Mouse (Mus musculus) E14TG2a.4 (cell line): ENCODE data around the gene Hgd.
"Not testable (repeated sequence)": the region's sequence is repeated elsewhere in the genome, so short reads cannot be mapped to it uniquely, and the experiment has no call there.

Experiments used
- H3K27me3 ChIP-seq: 2 replicates; pipeline ENCODE4 v1.6.1; 2014; ENCODE audit warnings: low read length, control low read depth; ENCODE audit not compliant: insufficient read depth
- H3K36me3 ChIP-seq: 2 replicates; pipeline ENCODE4 v1.6.1; 2014; ENCODE audit warnings: low read length, control low read depth; ENCODE audit not compliant: insufficient read depth
- H3K4me1 ChIP-seq: replicated peaks from 2 replicates; pipeline ENCODE4 v1.6.1; 2014; ENCODE audit warnings: low read depth, low read length, control low read depth
- H3K4me3 ChIP-seq: replicated peaks from 2 replicates; pipeline ENCODE4 v1.5.1; 2014; ENCODE audit warnings: mild to moderate bottlenecking, low read length
- H3K9me3 ChIP-seq: 2 replicates; pipeline ENCODE4 v1.6.1; 2014; ENCODE audit warnings: low read length, control low read depth
- CTCF ChIP-seq: conservative IDR thresholded peaks from 2 replicates; pipeline ENCODE4 v1.5.1; 2014; ENCODE audit warnings: low read length
- NANOG ChIP-seq: IDR thresholded peaks from 2 replicates; pipeline ENCODE4 v1.6.1; 2014; ENCODE audit warnings: borderline replicate concordance, low read length, mixed read lengths
- POU5F1 ChIP-seq: IDR thresholded peaks from 2 replicates; pipeline ENCODE4 v1.6.1; 2014; ENCODE audit warnings: low read length, borderline replicate concordance

The Hgd gene

DNA sequence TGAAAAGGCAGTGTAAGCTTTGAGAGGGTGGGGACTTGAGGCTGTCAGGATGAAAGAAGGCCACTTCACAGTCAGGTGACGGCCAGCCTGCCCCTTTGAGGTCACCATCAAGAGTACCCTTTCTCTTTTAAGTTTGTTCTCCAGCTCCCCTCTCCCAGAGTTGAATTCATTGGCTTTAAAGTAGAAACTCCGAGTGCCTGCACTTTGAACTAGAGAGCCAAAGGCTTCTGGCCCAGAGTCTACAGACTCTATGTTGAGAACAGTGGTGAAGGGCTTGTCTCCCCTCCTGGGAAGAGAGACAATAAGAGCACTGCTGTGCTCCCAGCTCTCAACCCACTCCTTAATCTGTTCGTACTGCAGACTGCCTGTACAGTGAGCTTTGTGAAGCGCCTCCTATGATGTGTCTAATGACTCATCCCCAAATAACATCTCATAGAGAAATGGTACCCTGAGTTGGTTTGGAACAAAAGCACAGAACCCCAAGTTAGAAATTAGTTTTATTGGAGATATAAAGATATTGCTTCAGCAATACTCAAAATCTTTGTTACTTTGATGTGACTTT, 46.5 kb downstream of the Hgd start:
- TF ChIP-seq POU5F1 (no peak), NANOG (no peak), CTCF (no peak)
- Histone ChIP-seq H3K4me3 (no peak overlapping the region), H3K4me1 (no peaks in the 10 kb centered on the region), H3K9me3 (peaks cover 6% of the 10 kb centered on the region; the same call in 1 of the 2 replicates), H3K36me3 (no peaks in the 10 kb centered on the region), H3K27me3 (no peaks in the 10 kb centered on the region)

DNA sequence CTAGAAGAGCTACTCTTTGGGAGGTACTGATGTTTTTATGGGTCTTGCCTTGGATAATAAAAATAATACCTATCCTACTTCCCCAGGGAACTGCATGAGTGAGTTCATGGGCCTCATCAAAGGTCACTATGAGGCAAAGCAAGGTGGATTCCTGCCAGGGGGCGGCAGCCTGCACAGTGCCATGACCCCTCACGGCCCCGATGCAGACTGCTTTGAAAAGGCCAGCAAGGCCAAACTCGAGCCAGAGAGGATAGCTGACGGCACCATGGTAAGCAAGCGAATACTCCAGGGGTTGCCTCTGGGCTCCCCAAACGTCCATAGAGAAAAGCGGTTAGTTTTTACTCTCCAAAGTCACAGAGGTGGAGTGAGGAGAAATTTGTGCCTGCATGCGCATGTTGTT, 48.4 kb downstream of the Hgd start:
- Histone ChIP-seq H3K36me3 (no peaks in the 10 kb centered on the region), H3K9me3 (peaks cover 6% of the 10 kb centered on the region; the same call in 1 of the 2 replicates), H3K4me3 (no peak overlapping the region), H3K27me3 (no peaks in the 10 kb centered on the region), H3K4me1 (no peaks in the 10 kb centered on the region)
- TF ChIP-seq POU5F1 (no peak), NANOG (no peak), CTCF (no peak)

DNA sequence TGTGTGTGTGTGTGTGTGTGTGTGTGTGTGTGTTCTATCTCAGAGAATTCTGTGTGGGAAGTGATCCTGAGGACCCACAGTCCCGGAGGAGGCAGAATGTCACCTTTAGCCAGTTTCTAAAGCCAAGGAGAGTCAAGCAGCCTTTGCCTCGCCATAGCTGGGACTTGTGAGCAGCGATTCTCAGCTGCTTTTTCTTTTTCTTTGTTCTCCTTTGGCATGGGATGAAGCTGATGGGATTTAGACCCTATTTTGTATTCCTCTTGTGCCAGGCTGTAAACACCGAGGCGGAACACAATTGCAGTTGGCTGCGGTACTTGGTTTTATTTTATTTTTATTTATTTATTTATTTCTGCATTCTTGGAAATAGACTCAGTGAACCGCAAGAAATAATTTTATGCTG, 49.1 kb downstream of the Hgd start:
- Histone ChIP-seq H3K27me3 (peaks cover 4% of the 10 kb centered on the region), H3K9me3 (peaks cover 6% of the 10 kb centered on the region; the same call in 1 of the 2 replicates), H3K4me1 (0 out of 2 replicates have a peak, but pooled peaks cover under 1% of the 10 kb centered on the region), H3K4me3 (no peak overlapping the region), H3K36me3 (no peaks in the 10 kb centered on the region)
- TF ChIP-seq POU5F1, result no peak
- no peak for TF ChIP-seq CTCF
- TF ChIP-seq NANOG, result no peak

DNA sequence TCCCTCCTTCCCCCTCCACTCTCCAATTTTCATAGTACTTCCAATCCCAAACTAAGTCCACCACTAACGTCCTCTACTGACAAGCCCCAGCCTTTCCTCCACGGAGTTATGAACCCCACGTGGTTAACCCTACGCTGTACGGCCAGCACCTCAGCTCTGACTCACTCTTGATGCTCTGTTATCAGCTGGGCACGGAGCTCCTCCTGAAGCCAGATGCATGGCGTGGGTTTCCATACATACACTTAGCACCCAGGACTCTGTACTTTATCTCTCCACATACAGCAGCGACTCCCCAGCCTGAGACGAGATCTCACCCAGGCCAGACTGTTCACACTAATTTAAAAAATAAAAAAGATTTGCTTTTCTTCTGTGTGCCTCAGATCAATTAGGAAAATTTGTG, 54.6 kb downstream of the Hgd start:
- H3K36me3 ChIP-seq, result no peaks in the 10 kb centered on the region
- 0 out of 2 replicates have a peak, but pooled peaks cover 5% of the 10 kb centered on the region for H3K4me1 ChIP-seq
- peaks cover 4% of the 10 kb centered on the region for H3K27me3 ChIP-seq
- no peak for TF ChIP-seq POU5F1
- no peak for TF ChIP-seq CTCF
- no peak for TF ChIP-seq NANOG
- no peaks in the 10 kb centered on the region for H3K9me3 ChIP-seq
- no peak overlapping the region for H3K4me3 ChIP-seq

DNA sequence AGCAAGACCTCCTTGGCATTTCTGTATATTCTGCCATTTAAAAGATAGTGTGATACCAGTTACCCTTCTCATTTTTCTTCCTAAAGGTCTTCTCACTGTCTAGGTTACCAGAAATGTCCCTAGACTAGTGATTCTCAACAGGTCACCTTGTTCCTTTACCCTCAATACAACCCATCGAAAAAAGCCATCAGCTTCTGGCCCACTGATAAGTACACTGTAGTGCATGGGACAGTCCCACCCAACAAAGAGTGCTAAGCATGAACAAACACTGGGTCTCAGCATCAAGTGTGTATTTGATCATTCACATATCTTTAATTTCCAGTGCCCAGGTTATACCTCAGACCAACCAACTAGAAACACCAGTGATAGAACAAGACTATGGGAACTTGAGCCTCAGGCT, 55.1 kb downstream of the Hgd start:
- Histone ChIP-seq H3K27me3 (peaks cover 9% of the 10 kb centered on the region), H3K9me3 (no peaks in the 10 kb centered on the region), H3K36me3 (no peaks in the 10 kb centered on the region), H3K4me1 (0 out of 2 replicates have a peak, but pooled peaks cover 5% of the 10 kb centered on the region), H3K4me3 (no peak overlapping the region)
- TF ChIP-seq NANOG, result no peak
- no peak for TF ChIP-seq POU5F1
- no peak for TF ChIP-seq CTCF

DNA sequence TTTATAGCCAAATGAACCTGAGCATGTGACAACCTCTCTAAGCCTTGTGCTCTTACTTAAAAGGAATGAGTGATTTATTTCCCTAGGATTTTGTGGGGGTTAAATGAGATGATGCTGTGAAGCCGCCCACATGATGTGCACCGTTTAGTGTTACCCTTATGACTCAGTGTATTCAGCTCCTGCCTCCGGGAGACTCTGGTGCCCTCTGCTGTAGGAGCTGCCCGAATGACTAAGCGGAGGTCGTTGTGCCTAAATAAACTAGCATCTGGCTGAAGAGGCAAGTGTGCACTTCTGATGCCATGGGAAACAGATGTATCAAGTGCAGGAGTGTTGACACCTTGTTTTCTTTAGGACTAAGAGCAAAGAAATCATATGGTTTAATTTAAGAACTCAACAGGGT, 56.2 kb downstream of the Hgd start:
- Histone ChIP-seq H3K27me3 (peaks cover 9% of the 10 kb centered on the region), H3K9me3 (no peaks in the 10 kb centered on the region), H3K4me1 (0 out of 2 replicates have a peak, but pooled peaks cover 5% of the 10 kb centered on the region), H3K36me3 (no peaks in the 10 kb centered on the region), H3K4me3 (no peak overlapping the region)
- TF ChIP-seq CTCF, result no peak; the same call in 1 of the 2 replicates

DNA sequence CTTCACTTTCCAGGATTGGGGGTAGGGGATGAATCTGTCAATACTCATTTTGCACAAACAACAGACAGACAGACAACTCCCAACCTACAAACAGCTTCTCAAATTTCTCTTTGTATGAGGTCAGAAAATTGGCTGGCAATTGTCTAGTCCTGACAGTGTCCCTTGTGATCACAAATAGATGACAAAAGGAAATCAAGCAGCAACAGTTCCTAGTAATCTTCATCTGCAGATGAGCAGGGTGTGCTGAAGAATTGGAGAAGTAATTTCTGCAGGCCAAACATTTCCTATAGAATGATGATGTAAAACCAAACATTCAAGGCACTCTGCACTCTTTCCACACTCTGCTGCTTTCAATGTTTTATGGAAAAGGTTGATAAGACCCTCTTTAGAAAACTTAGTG, 57.8 kb downstream of the Hgd start:
- no peak overlapping the region for H3K4me3 ChIP-seq
- TF ChIP-seq NANOG (no peak), POU5F1 (no peak), CTCF (no peak)

DNA sequence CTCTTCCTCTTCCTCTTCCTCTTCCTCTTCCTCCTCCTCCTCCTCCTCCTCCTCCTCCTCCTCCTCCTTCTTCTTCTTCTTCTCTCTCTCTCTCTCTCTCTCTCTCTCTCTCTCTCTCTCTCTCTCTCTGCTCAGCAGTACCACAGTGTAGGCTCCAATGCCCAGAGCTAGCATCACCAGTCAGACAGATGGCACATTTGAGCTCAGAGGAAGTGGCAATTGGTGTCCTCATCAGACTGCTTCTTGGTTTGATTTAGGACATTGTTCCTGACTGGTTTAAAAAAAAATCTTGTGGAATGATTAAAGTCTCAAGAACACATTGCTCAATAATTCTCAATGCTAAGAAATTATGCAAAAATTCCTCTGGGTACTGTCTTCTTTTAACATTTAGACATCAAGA, 60.6 kb downstream of the Hgd start:
- not testable (repeated sequence) for H3K4me1 ChIP-seq, H3K27me3 ChIP-seq, H3K4me3 ChIP-seq, H3K36me3 ChIP-seq, H3K9me3 ChIP-seq

More for the DNA sequence above, 57.8 kb downstream of the Hgd start:
- H3K4me1 ChIP-seq, result 0 out of 2 replicates have a peak, but pooled peaks cover 5% of the 10 kb centered on the region
- H3K36me3 ChIP-seq, result no peaks in the 10 kb centered on the region
- H3K9me3 ChIP-seq, result no peaks in the 10 kb centered on the region
- peaks cover 9% of the 10 kb centered on the region for H3K27me3 ChIP-seq

DNA sequence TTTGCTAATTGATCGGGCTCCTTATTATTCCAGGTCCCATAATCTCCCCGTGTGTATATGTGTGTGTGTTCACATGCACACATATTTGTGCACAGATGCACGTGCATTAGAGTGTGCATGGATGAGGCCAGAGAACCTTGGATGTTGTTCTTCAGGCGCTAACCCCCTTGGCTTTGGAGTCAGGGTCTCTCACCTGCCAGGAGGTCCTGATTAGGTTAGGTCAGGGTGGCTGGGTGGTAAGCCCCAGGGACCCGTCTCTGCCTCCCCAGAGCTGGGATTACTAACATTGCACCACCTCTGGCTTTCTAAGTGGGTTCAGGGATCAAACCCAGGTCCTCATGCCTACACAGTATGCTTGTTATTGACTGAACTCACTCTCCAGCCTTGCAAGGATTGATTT, 64.5 kb downstream of the Hgd start:
- TF ChIP-seq POU5F1 (no peak), CTCF (no peak)
- peaks cover 5% of the 10 kb centered on the region; the same call in 1 of the 2 replicates for H3K27me3 ChIP-seq
- peaks cover 41% of the 10 kb centered on the region for H3K36me3 ChIP-seq

DNA sequence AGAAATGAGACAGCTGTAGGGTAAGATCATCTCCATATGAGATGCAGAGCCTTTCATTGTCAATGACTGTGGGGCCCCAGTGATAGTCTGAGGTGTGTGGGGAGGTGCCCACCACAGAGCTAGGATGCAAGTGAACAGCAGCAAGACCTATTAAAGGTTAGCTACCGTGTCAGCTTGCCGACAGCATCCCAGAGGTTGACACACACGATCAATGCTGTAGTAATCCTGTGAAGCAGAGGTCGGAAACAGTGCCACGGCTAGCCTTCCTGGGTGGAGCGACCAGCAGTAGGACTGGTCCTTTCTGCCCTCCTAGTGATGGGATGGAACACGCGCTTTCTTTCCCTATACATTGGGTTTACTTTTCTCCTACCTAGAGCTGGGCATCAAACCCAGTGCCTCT, 65.3 kb downstream of the Hgd start:
- peaks cover 41% of the 10 kb centered on the region for H3K36me3 ChIP-seq
- H3K9me3 ChIP-seq, result no peaks in the 10 kb centered on the region
- peaks cover 39% of the 10 kb centered on the region for H3K4me1 ChIP-seq

More for the DNA sequence above, 64.5 kb downstream of the Hgd start:
- H3K4me3 ChIP-seq, result no peak overlapping the region
- H3K4me1 ChIP-seq, result peaks cover 33% of the 10 kb centered on the region
- no peaks in the 10 kb centered on the region for H3K9me3 ChIP-seq

More for the DNA sequence above, 65.3 kb downstream of the Hgd start:
- Histone ChIP-seq H3K27me3 (no peaks in the 10 kb centered on the region), H3K4me3 (no peak overlapping the region)
- no peak for TF ChIP-seq CTCF
- TF ChIP-seq POU5F1, result no peak
- TF ChIP-seq NANOG, result no peak
